Mouse (Mus musculus) urinary bladder, postnatal 36 days (tissue): Measurements from ENCODE around the gene Wfdc17.

Experiments
- DNase-seq, 2 experiments: peaks; one replicate each; pipeline ENCODE4 v3.0.0; 2022; ENCODE audit warnings: low spot score in 2 of 2, mixed read lengths in 1 of 2

Gene Wfdc17

DNA sequence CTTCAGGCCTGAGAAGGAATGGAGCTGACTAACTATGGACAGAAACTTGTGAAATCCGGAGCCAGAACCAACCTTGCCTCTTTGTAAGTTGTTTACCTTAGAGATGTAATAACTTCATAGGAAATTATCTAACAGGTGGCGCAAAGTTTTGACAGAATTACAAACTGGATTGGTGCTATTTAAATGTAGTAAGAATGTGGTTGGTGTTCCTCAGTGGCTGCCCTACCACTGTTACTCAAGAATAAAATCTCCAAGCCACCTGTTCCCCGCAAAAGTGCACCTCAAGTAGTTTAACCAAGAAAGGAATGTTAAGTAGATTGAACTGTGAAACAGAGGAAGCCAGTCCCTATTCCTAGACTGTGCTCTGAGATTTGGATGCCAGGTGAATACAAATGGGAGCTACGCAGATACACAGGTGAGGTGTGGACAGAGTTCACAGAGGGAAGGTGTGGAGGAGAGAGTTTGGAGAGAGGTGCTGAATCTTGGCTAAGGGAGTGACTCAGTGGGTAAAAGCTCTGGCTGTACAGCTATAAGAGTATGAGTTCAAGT lies 36.7 kb downstream of the Wfdc17 start:
- no peak for DNase-seq

DNA sequence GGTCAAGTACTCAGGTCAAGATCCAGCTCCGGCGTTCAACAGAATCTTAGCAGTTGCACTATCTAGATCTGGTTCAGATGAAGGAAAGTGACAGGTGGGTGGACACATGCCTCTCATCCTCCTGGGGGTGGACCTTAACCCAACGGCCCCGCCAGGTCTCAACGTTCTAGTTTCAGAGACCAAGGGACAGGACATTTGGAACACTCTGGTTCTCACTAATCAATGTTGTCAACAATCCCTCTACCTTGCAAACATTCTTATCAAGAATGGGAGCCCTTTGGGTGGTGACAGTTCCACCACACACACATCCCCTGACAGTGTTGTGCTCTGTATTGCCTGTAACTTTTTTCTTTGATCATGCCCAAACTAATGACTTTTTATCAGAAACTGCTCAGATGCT lies 38.0 kb downstream of the Wfdc17 start:
- no peak for DNase-seq

DNA sequence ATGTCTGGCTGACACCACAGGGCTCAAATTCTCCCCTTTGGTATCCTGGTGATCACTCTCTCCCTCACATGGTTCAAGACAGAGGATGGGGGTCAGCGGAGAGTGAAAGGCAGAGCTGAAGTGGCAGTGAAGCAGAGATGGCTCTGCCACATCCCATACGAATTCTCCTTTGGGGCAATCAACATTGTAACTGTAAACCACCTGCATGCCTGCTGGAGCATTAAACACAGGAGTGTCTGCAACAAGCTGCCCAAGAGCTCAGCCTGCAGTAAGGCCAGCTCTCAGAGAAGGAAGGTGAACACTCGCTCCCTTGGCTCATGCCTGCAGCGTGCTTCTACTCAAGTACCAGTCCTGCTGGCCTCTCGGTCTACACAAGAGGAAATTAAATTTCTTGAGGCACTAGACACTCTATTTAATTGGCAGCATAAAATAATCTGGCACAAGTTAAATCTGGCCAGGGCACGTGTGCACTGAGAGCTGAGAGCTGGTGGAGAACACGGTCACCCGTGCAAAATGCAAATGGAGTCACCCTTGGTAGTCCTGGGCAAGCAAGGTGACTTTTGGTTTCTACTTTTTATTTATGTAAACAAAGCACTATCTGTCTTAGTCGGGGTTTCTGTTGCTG lies 39.1 kb downstream of the Wfdc17 start:
- no peak for DNase-seq

GRCm38 (mm10) chr11:83743525-83743924 lies 39.7 kb downstream of the Wfdc17 start:
- no peak for DNase-seq

- DNase-seq: no peak
Measured at GRCm38 (mm10) chr11:83746152-83746551, 42.4 kb downstream of the Wfdc17 start.

- no peak for DNase-seq
Measured at GRCm38 (mm10) chr11:83746681-83747080, 42.9 kb downstream of the Wfdc17 start, which contains the start of gene Wfdc21. Wfdc21 (plus strand) TSS chr11:83746940.

DNA sequence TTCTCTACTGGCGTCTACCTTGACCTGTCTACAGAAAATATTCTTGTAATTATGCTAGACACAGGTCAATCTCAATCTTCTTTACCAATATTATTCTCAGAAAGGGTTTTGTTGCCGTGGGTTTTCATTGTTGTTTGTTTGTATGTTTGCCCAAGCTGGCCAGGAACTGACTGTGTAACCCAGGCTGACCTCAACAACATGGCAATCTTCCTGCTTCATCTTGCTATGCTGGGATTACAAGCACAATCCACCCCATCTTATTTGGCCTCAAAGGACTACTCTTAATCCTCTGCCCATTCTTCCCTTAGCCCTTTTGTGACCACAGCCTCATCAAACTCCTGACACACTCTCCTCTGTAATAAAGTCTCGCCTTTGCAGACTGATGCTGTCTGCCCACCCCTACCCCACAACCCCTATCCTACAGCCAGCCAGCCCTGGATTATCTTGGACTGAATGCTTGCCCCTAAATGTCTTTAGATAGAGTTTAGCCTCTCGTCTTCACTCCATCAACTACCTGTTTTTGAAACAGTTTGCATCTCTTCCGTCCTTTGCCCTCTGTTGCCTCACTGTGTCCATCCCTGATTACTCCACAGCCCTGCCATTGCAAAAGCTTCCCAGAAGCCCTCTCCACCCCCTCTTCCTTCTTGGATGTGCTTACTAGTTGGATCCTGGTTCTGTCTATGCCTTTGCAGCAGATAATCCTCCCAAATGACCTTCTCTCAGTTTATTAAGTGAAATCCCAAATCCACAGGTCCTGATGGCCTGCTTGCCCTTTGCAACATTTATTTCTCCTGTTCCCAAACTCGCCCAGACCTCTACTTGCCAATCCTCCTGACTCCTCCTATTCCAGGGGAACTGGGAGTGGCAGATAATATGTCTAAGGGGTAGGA lies 43.8 kb downstream of the Wfdc17 start:
- DNase-seq: no peak

DNA sequence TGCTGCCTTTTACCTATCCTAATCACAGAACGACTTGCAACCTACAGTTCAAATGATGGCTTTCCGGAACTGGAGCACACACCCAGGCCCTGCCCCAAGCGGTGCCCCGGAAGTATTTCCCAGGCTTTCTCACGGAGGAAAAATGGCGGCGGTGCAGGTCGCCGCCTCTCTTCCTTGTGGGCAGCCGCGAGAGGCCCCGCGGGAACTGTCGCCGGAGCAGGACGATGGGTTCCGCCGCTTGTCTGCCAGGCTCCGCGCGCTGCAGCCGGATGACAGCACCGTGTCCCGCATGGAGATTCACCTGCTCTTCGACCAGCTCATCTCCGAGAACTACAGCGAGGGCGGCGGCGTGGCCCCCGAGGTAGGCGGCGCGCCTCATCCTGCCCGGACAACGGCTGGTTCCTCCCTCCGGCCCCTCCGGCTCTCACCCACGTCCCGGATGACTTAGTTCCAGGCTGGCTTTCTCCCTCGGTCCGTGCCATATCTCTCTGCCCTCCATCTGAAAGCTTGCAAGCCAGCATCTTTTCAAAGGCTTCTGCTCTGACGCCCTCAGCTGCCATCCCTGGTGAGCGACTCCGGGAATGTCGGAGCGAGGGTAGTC lies 49.9 kb downstream of the Wfdc17 start, which contains the start of gene Heatr6:
Gene Heatr6, plus strand, starts transcription at position 116 of the 601 bp plus-strand sequence.
- peak; percentile 83 to 88 for DNase-seq

DNA sequence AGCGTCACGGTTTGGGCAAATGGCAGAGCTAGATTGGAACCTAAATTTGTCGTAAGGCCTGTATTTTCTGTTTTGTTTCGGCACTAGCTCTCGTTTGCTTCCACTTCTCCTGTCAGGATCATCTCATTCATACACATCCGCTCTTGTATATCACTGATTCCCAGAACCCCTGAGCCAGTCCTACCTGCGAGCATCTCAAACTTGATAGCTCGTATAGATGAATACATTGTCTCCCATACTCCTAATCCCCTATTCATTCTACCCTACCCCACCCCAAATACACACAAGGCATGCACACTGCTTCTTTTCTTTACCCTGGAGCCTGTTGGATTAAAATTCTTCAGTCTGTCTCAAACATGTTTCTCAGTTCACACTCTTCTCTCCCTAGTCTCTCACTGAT lies 50.4 kb downstream of the Wfdc17 start:
- DNase-seq: no peak
